Mouse (Mus musculus): Measurements from ENCODE around the gene Acta2. TPM values are rescaled to one million over a fixed set of nuclear protein-coding genes. Genes with fewer than 3 reads are reported as not detected.

The Acta2 gene
- polyA plus RNA-seq, 1 experiment from 2014 or later, result 423 TPM

- Histone ChIP-seq H3K27me3 (replicated peaks; ENCODE audit: control insufficient read depth, insufficient read depth, low read length) (no peaks in the 10 kb centered on the region), H3K9me3 (ENCODE audit: control insufficient read depth, low read length) (no peaks in the 10 kb centered on the region), H3K4me2 (ENCODE audit: low read depth, low read length) (peak overlapping the region; percentile 98), H3K36me3 (ENCODE audit: control insufficient read depth, insufficient read depth, low read length) (no peaks in the 10 kb centered on the region), H3K4me3 (ENCODE audit: low read depth, low read length) (peak overlapping the region; percentile 73; the same call in 1 of the 2 replicates), H3K27ac (replicated peaks; ENCODE audit: low read depth, low read length) (no peak overlapping the region), H3K9ac (ENCODE audit: low read depth, low read length) (no peak overlapping the region), H3K4me1 (ENCODE audit: control insufficient read depth, insufficient read depth, low read length) (peaks cover 21% of the 10 kb centered on the region)
- DNase-seq (ENCODE audit: low spot score) (no peak), ATAC-seq (ENCODE audit: low read depth) (no peak)
- 70% methylated on average over 6 of the region's 6 CpGs for WGBS
These were observed 61.2 kb downstream of the Acta2 start for GRCm38 (mm10) chr19:34194132-34194745.

GRCm38 (mm10) chr19:34193683-34194082 is 61.7 kb downstream of the Acta2 start:
- WGBS, result 37% methylated on average over 9 of the region's 9 CpGs
- Histone ChIP-seq H3K4me1 (ENCODE audit: control insufficient read depth, insufficient read depth, low read length) (peaks cover 21% of the 10 kb centered on the region), H3K27ac (replicated peaks; ENCODE audit: low read depth, low read length) (no peak overlapping the region), H3K4me2 (ENCODE audit: low read depth, low read length) (peak overlapping the region; percentile 98), H3K27me3 (replicated peaks; ENCODE audit: control insufficient read depth, insufficient read depth, low read length) (no peaks in the 10 kb centered on the region), H3K36me3 (ENCODE audit: control insufficient read depth, insufficient read depth, low read length) (no peaks in the 10 kb centered on the region), H3K9ac (ENCODE audit: low read depth, low read length) (no peak overlapping the region), H3K4me3 (ENCODE audit: low read depth, low read length) (peak overlapping the region; percentile 73), H3K9me3 (ENCODE audit: control insufficient read depth, low read length) (no peaks in the 10 kb centered on the region)
- no peak for ATAC-seq (ENCODE audit: low read depth)
- DNase-seq (ENCODE audit: low spot score), result no peak

DNA sequence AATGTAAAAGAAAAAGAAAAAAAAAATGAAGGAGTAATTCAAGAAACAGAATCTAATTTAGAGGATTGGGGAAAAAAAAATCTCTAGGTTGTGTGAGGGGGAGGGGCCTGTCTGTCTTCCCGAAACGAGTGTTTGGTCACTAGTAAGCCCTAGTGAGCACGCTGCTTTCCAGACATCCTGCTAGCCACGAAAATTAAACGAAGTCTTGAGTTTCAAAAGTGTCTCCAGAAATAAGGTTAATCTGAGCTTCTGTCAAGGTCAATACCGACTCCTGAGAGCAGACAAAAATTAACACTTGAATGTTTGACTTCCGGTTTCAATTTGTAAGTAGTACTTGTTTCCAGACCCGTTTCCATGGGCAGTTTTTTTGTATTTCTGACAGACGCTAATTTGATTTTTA is 62.2 kb downstream of the Acta2 start:
- no peaks in the 10 kb centered on the region for H3K9me3 ChIP-seq (ENCODE audit: control insufficient read depth, low read length)
- ATAC-seq (ENCODE audit: low read depth), result no peak
- WGBS, result 1% methylated on average over 9 of the region's 9 CpGs
- H3K36me3 ChIP-seq (ENCODE audit: control insufficient read depth, insufficient read depth, low read length), result no peaks in the 10 kb centered on the region
- peak overlapping the region; percentile 74; the same call in 1 of the 2 replicates for H3K27ac ChIP-seq (replicated peaks; ENCODE audit: low read depth, low read length)
- H3K4me3 ChIP-seq (ENCODE audit: low read depth, low read length), result peak overlapping the region; percentile 73
- DNase-seq (ENCODE audit: low spot score), result peak; percentile 48
- peak overlapping the region; percentile 98 for H3K4me2 ChIP-seq (ENCODE audit: low read depth, low read length)
- H3K27me3 ChIP-seq (replicated peaks; ENCODE audit: control insufficient read depth, insufficient read depth, low read length), result no peaks in the 10 kb centered on the region
- H3K4me1 ChIP-seq (ENCODE audit: control insufficient read depth, insufficient read depth, low read length), result peaks cover 21% of the 10 kb centered on the region
- H3K9ac ChIP-seq (ENCODE audit: low read depth, low read length), result peak overlapping the region; percentile 76; the same call in 1 of the 2 replicates

GRCm38 (mm10) chr19:34192008-34192963 is 63.1 kb downstream of the Acta2 start, which contains the start of gene Stambpl1:
TSS of gene Stambpl1 (plus strand) at chr19:34192229.
- peak within 1 kb of the TSS; percentile 74 for H3K27ac ChIP-seq (replicated peaks; ENCODE audit: low read depth, low read length)
- 1% methylated on average over 51 of the region's 62 CpGs for WGBS
- H3K9me3 ChIP-seq (ENCODE audit: control insufficient read depth, low read length), result no peaks in the 10 kb centered on the region
- ATAC-seq (ENCODE audit: low read depth) (peak; percentile 87), DNase-seq (ENCODE audit: low spot score) (peak; percentile 72)
- peaks cover 21% of the 10 kb centered on the region for H3K4me1 ChIP-seq (ENCODE audit: control insufficient read depth, insufficient read depth, low read length)
- peak within 1 kb of the TSS; percentile 73 for H3K4me3 ChIP-seq (ENCODE audit: low read depth, low read length)
- H3K27me3 ChIP-seq (replicated peaks; ENCODE audit: control insufficient read depth, insufficient read depth, low read length), result no peaks in the 10 kb centered on the region
- peak within 1 kb of the TSS; percentile 98 for H3K4me2 ChIP-seq (ENCODE audit: low read depth, low read length)
- peak within 1 kb of the TSS; percentile 76 for H3K9ac ChIP-seq (ENCODE audit: low read depth, low read length)
- no peaks in the 10 kb centered on the region for H3K36me3 ChIP-seq (ENCODE audit: control insufficient read depth, insufficient read depth, low read length)

DNA sequence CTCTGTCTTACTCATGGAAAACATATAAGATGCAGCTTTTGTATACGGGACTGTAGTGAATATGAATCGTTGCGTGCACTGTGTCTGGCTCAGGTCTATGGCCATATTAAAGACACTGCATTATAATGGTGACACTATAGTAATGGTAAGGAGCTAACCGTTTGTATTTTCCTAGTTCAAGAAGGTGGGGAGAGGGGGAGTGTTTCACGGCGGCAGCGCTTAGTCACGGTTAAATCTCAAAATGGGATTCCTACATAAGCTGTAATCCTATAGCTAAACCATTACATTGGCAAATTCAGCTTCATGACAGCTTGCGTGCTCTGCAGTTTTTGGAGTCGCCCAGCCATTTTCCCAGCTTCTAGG is 63.8 kb downstream of the Acta2 start:
- peak; percentile 34 for ATAC-seq (ENCODE audit: low read depth)
- WGBS, result 13% methylated on average over 10 of the region's 10 CpGs

More for the DNA sequence above, 63.8 kb downstream of the Acta2 start:
- Histone ChIP-seq H3K27ac (replicated peaks; ENCODE audit: low read depth, low read length) (no peak overlapping the region), H3K4me3 (ENCODE audit: low read depth, low read length) (peak overlapping the region; percentile 73), H3K9me3 (ENCODE audit: control insufficient read depth, low read length) (no peaks in the 10 kb centered on the region), H3K9ac (ENCODE audit: low read depth, low read length) (peak overlapping the region; percentile 76; the same call in 1 of the 2 replicates), H3K36me3 (ENCODE audit: control insufficient read depth, insufficient read depth, low read length) (no peaks in the 10 kb centered on the region), H3K4me2 (ENCODE audit: low read depth, low read length) (peak overlapping the region; percentile 98), H3K27me3 (replicated peaks; ENCODE audit: control insufficient read depth, insufficient read depth, low read length) (no peaks in the 10 kb centered on the region), H3K4me1 (ENCODE audit: control insufficient read depth, insufficient read depth, low read length) (peaks cover 21% of the 10 kb centered on the region)
- DNase-seq (ENCODE audit: low spot score), result peak; percentile 54

Other genes starting within 250 kb of the Acta2 start
- gene Lipk, start 247.3 kb downstream of the Acta2 start, polyA plus RNA-seq (2014; fragmentation: Nextera tagmentation; extraction: Ambion mirVana), result 0.45 and 0.51 TPM in 2 replicates
- gene Lipn, start 188.2 kb downstream of the Acta2 start, polyA plus RNA-seq (2014; fragmentation: Nextera tagmentation; extraction: Ambion mirVana), result not detected in 2 replicates
- gene Lipm, start 154.7 kb downstream of the Acta2 start, polyA plus RNA-seq (2014; fragmentation: Nextera tagmentation; extraction: Ambion mirVana), result 4.5 and 5.2 TPM in 2 replicates
- gene Ankrd22, start 89.5 kb downstream of the Acta2 start, polyA plus RNA-seq (2014; fragmentation: Nextera tagmentation; extraction: Ambion mirVana), result 2.8 and 5.4 TPM in 2 replicates
- 8.8 and 10.2 TPM in 2 replicates for gene Stambpl1, start 63.4 kb downstream of the Acta2 start, polyA plus RNA-seq (2014; fragmentation: Nextera tagmentation; extraction: Ambion mirVana)
- gene Fas, start 35.1 kb upstream of the Acta2 start, polyA plus RNA-seq (2014; fragmentation: Nextera tagmentation; extraction: Ambion mirVana), result 5.5 and 5.6 TPM in 2 replicates
- 7.3 and 11.5 TPM in 2 replicates for gene Ch25h, start 219.6 kb upstream of the Acta2 start, polyA plus RNA-seq (2014; fragmentation: Nextera tagmentation; extraction: Ambion mirVana)